Mouse (Mus musculus) heart, adult 2 months (tissue): ENCODE data around the gene Adh4. TPM values are rescaled to one million over a fixed set of nuclear protein-coding genes. Genes with fewer than 3 reads are reported as not detected.

Experiments
- DNase-seq, 2 experiments: peaks; one replicate each; pipeline ENCODE4 v3.0.0; 2021
- H3K27ac ChIP-seq: fragments of 200-600 bp; 2 replicates; pipeline ENCODE4 v1.8.1; 2022
- H3K27me3 ChIP-seq: fragments of 200-500 bp; 2 replicates; pipeline ENCODE4 v1.6.1; 2012; ENCODE audit warnings: mild to moderate bottlenecking, low read length, inconsistent platforms, mixed read lengths; ENCODE audit not compliant: control insufficient read depth, insufficient read depth
- H3K36me3 ChIP-seq: fragments of 200-500 bp; 2 replicates; pipeline ENCODE4 v1.6.1; 2012; ENCODE audit warnings: low read length, inconsistent platforms; ENCODE audit not compliant: control insufficient read depth, insufficient read depth
- H3K4me1 ChIP-seq: fragments of 200-500 bp; 2 replicates; pipeline ENCODE4 v1.6.1; 2011; ENCODE audit warnings: low read length; ENCODE audit not compliant: control insufficient read depth, insufficient read depth
- H3K4me3 ChIP-seq: fragments of 200-600 bp; 2 replicates; pipeline ENCODE4 v1.8.1; 2022
- H3K79me2 ChIP-seq: fragments of 200-500 bp; replicated peaks from 2 replicates; pipeline ENCODE4 v1.6.1; 2012; ENCODE audit warnings: mild to moderate bottlenecking, inconsistent platforms, low read length, moderate library complexity, mixed read lengths; ENCODE audit not compliant: control insufficient read depth, insufficient read depth
- H3K9ac ChIP-seq: fragments of 200-500 bp; 2 replicates; pipeline ENCODE4 v1.6.1; 2012; ENCODE audit warnings: low read depth, mild to moderate bottlenecking, control low read depth, inconsistent platforms, low read length, mixed read lengths
- CTCF ChIP-seq: fragments of 200-600 bp; IDR thresholded peaks from 2 replicates; pipeline ENCODE4 v1.8.1; 2022; ENCODE audit warnings: antibody characterized with exemption, mild to moderate bottlenecking, moderate library complexity
- EP300 ChIP-seq: fragments of 200-500 bp; IDR thresholded peaks from 2 replicates; pipeline ENCODE4 v1.6.1; 2011; ENCODE audit warnings: low read depth, low read length, control low read depth; ENCODE audit not compliant: insufficient read depth
- POLR2A ChIP-seq: fragments of 200-500 bp; IDR thresholded peaks from 2 replicates; pipeline ENCODE4 v1.6.1; 2011; ENCODE audit warnings: mild to moderate bottlenecking, low read depth, low read length, control low read depth; ENCODE audit not compliant: insufficient read depth
- WGBS: fragments of 180-500 bp; shearing (Covaris S2); methylation state at CpG from one replicate; pipeline ENCODE4 v1.1.7; 2018; 5-methylcytosine and 5-hydroxymethylcytosine counted together
- intact Hi-C: fragments of 180-260 bp; cut with DNase I; formaldehyde crosslinking; loops from one replicate; pipeline ENCODE4 v1.15.1; 2025
- polyA plus RNA-seq: library from polyadenylated mRNA; depleted of rRNA; stranded (reverse); fragments of >200 nt; gene quantifications from 2 replicates; pipeline ENCODE4 v1.2.3, GENCODE M21; 2012
- total RNA-seq, 2 experiments: library from RNA; stranded (reverse); gene quantifications; 2 replicates each; pipeline ENCODE4 v1.2.3; 2021

The Adh4 gene
- total and polyA plus RNA-seq, 3 experiments = not detected

GRCm38 (mm10) chr3:138409585-138409984 is 5.7 kb upstream of the Adh4 start:
- Histone ChIP-seq H3K79me2 (no peaks in the 10 kb centered on the region), H3K27ac (no peak overlapping the region), H3K4me1 (no peaks in the 10 kb centered on the region; the same call in 1 of the 2 replicates), H3K27me3 (no peaks in the 10 kb centered on the region), H3K4me3 (no peak overlapping the region), H3K36me3 (no peaks in the 10 kb centered on the region), H3K9ac (no peak overlapping the region)
- TF ChIP-seq EP300 (no peak), CTCF (no peak), POLR2A (no peak)
- intact Hi-C loops = no loop called here
- no peak for DNase-seq
- 68% methylated on average over 1 of the region's 1 CpGs for WGBS

GRCm38 (mm10) chr3:138410211-138410610 is 5.1 kb upstream of the Adh4 start:
- WGBS = 72% methylated on average over 3 of the region's 3 CpGs
- intact Hi-C loops = no loop called here
- TF ChIP-seq EP300 (no peak), POLR2A (no peak), CTCF (no peak)

GRCm38 (mm10) chr3:138419369-138419768 is 4.1 kb downstream of the Adh4 start:
- no peaks in the 10 kb centered on the region for H3K27me3 ChIP-seq
- no peak for DNase-seq
- H3K79me2 ChIP-seq = no peaks in the 10 kb centered on the region
- H3K9ac ChIP-seq = no peak overlapping the region
- intact Hi-C loops = no loop called here
- WGBS = 77% methylated on average over 6 of the region's 6 CpGs
- no peaks in the 10 kb centered on the region for H3K36me3 ChIP-seq
- no peak overlapping the region for H3K27ac ChIP-seq
- TF ChIP-seq CTCF (no peak), POLR2A (no peak), EP300 (no peak)
- no peak overlapping the region for H3K4me3 ChIP-seq
- no peaks in the 10 kb centered on the region for H3K4me1 ChIP-seq

More at GRCm38 (mm10) chr3:138410211-138410610, 5.1 kb upstream of the Adh4 start:
- Histone ChIP-seq H3K4me3 (no peak overlapping the region), H3K36me3 (no peaks in the 10 kb centered on the region), H3K27ac (no peak overlapping the region), H3K79me2 (no peaks in the 10 kb centered on the region), H3K9ac (no peak overlapping the region), H3K4me1 (no peaks in the 10 kb centered on the region), H3K27me3 (no peaks in the 10 kb centered on the region)
- DNase-seq = no peak

- no peak overlapping the region for H3K9ac ChIP-seq
- intact Hi-C loops = no loop called here
- 94% methylated on average over 3 of the region's 3 CpGs for WGBS
Observed at GRCm38 (mm10) chr3:138420385-138420784, 5.1 kb downstream of the Adh4 start.

GRCm38 (mm10) chr3:138423664-138424063 is 8.4 kb downstream of the Adh4 start:
- Histone ChIP-seq H3K79me2 (no peaks in the 10 kb centered on the region), H3K9ac (no peak overlapping the region), H3K27me3 (no peaks in the 10 kb centered on the region), H3K4me3 (no peak overlapping the region), H3K27ac (no peak overlapping the region), H3K4me1 (no peaks in the 10 kb centered on the region), H3K36me3 (no peaks in the 10 kb centered on the region)
- intact Hi-C loops = no loop called here
- no peak for DNase-seq
- no peak for TF ChIP-seq POLR2A
- TF ChIP-seq CTCF = no peak
- TF ChIP-seq EP300 = no peak
- 52% methylated on average over 2 of the region's 2 CpGs for WGBS

More at GRCm38 (mm10) chr3:138420385-138420784, 5.1 kb downstream of the Adh4 start:
- TF ChIP-seq EP300 (no peak), CTCF (no peak), POLR2A (no peak)
- Histone ChIP-seq H3K27me3 (no peaks in the 10 kb centered on the region), H3K79me2 (no peaks in the 10 kb centered on the region), H3K27ac (no peak overlapping the region), H3K36me3 (no peaks in the 10 kb centered on the region), H3K4me3 (no peak overlapping the region), H3K4me1 (no peaks in the 10 kb centered on the region)
- no peak for DNase-seq

- no peak for TF ChIP-seq POLR2A
- no peak for TF ChIP-seq EP300
- TF ChIP-seq CTCF = no peak
- Histone ChIP-seq H3K4me1 (no peaks in the 10 kb centered on the region), H3K27ac (no peak overlapping the region), H3K27me3 (no peaks in the 10 kb centered on the region), H3K36me3 (no peaks in the 10 kb centered on the region), H3K79me2 (no peaks in the 10 kb centered on the region), H3K9ac (no peak overlapping the region), H3K4me3 (no peak overlapping the region)
- intact Hi-C loops = no loop called here
- DNase-seq = no peak
- WGBS = 67% methylated on average over 4 of the region's 4 CpGs
Observed at GRCm38 (mm10) chr3:138424247-138424646, 9.0 kb downstream of the Adh4 start.
